Mouse (Mus musculus): Measurements from ENCODE around the gene Frmd4b. TPM values are rescaled to one million over a fixed set of nuclear protein-coding genes. Genes with fewer than 3 reads are reported as not detected.
"Not testable (repeated sequence)": the region's sequence is repeated elsewhere in the genome, so short reads cannot be mapped to it uniquely, and the experiment has no call there.

Frmd4b gene
- polyA plus RNA-seq, 1 experiment, result 4.8 TPM

DNA sequence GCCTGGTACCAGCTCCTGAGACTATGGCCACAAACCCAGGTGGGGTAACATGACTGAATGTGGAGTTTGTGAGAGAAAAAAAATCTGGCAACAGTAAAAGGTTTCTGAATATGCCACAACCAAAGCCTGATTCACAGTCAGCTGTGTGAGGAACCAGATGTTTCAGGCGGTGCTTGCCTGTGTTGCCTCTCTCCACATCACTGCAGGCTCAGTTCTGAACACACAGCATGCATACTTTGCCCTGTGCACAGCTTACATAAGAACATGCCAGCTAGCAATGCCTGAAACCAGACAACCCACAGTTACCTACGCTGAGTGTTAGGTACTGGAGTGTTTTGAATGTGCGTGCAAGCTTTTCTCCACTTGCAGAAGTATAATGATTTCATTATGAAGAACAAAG lies 224.4 kb downstream of the Frmd4b start:
- no peaks in the 10 kb centered on the region for H3K27me3 ChIP-seq (ENCODE audit: control insufficient read depth, insufficient read depth, low read length)
- TF ChIP-seq CTCF (IDR thresholded peaks at IDR 0.05; ENCODE audit: extremely low read depth, insufficient read length, insufficient replicate concordance, low read depth, low read length) (no peak), POLR2A (IDR thresholded peaks at IDR 0.05; ENCODE audit: low read depth, low read length) (no peak)
- no peak overlapping the region for H3K27ac ChIP-seq (ENCODE audit: insufficient read depth, low read depth, low read length)
- H3K4me3 ChIP-seq (ENCODE audit: low read depth, low read length), result no peak overlapping the region
- peaks cover 10% of the 10 kb centered on the region; the same call in 1 of the 2 replicates for H3K4me1 ChIP-seq (ENCODE audit: control insufficient read depth, insufficient read depth, insufficient read length, low read length)
- H3K36me3 ChIP-seq (ENCODE audit: control insufficient read depth, insufficient read depth, low read length), result no peaks in the 10 kb centered on the region
- 94% methylated on average over 3 of the region's 3 CpGs for WGBS

DNA sequence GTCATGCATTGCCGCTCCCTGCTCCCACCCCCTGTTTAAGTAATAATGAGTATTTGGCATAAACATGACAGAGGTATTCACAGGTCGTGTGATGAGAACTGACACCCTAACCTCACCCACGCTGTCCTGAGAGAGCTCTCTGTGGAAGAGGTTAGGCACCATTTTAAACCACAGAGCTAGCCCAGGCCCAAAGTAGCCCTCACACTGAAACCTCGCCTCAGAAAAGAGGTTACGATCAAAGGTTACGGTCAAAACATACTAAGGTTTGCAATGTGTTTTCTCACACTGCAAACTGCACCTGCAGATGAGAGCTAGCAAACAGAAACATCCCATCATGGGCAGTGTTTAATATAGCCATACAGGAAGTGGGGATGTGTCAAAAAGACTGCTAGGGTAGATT lies 230.0 kb downstream of the Frmd4b start:
- 85% methylated on average over 6 of the region's 6 CpGs for WGBS
- no peaks in the 10 kb centered on the region for H3K36me3 ChIP-seq (ENCODE audit: control insufficient read depth, insufficient read depth, low read length)
- TF ChIP-seq CTCF (IDR thresholded peaks at IDR 0.05; ENCODE audit: extremely low read depth, insufficient read length, insufficient replicate concordance, low read depth, low read length) (no peak), POLR2A (IDR thresholded peaks at IDR 0.05; ENCODE audit: low read depth, low read length) (no peak)
- no peak overlapping the region for H3K4me3 ChIP-seq (ENCODE audit: low read depth, low read length)
- no peaks in the 10 kb centered on the region; the same call in 1 of the 2 replicates for H3K4me1 ChIP-seq (ENCODE audit: control insufficient read depth, insufficient read depth, insufficient read length, low read length)
- H3K27me3 ChIP-seq (ENCODE audit: control insufficient read depth, insufficient read depth, low read length), result no peaks in the 10 kb centered on the region
- no peak overlapping the region for H3K27ac ChIP-seq (ENCODE audit: insufficient read depth, low read depth, low read length)

DNA sequence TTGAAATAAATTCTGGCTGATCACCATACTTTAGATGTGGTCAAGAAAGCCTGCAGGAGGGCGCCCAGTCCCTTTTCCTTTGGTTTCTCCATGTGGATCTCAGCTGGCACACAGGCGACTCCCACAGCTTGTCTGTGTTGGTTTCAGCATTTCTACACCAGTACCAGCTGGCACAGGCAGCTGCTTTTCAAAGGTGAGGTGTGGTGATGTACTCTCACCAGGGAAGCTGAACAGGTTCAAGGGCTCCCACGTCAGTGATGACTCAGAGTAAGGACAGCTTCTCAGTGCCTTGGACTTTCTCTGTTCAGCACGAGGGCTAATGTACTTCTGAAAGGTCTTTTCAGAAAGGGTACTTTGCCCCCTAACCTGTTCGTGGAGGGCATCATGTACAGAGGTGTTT lies 232.4 kb downstream of the Frmd4b start:
- H3K27me3 ChIP-seq (ENCODE audit: control insufficient read depth, insufficient read depth, low read length), result no peaks in the 10 kb centered on the region
- H3K4me1 ChIP-seq (ENCODE audit: control insufficient read depth, insufficient read depth, insufficient read length, low read length), result no peaks in the 10 kb centered on the region; the same call in 1 of the 2 replicates
- TF ChIP-seq POLR2A (IDR thresholded peaks at IDR 0.05; ENCODE audit: low read depth, low read length), result no peak
- no peak for TF ChIP-seq CTCF (IDR thresholded peaks at IDR 0.05; ENCODE audit: extremely low read depth, insufficient read length, insufficient replicate concordance, low read depth, low read length)
- no peak overlapping the region for H3K27ac ChIP-seq (ENCODE audit: insufficient read depth, low read depth, low read length)
- no peaks in the 10 kb centered on the region for H3K36me3 ChIP-seq (ENCODE audit: control insufficient read depth, insufficient read depth, low read length)
- no peak overlapping the region for H3K4me3 ChIP-seq (ENCODE audit: low read depth, low read length)
- 46% methylated on average over 5 of the region's 5 CpGs for WGBS

DNA sequence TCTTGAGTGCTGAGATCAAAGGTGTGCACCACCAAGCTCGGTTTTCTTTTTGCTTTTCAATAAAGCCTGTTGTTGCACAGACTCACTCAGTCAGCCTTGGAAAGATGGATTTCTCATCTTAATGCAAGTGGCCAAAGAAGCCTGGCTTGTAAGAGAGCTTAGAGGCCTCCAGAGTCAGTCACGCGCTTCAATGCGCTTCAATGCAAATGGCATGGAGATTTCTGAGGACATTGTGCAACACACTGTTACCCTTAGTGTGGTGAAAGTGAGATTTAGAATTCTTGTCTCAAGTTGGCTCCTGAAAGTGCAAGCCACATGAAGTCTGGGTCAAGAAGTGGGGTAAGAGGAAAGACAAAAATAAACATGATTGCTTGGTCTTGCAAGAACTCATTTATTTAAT lies 236.1 kb downstream of the Frmd4b start:
- no peak for TF ChIP-seq POLR2A (IDR thresholded peaks at IDR 0.05; ENCODE audit: low read depth, low read length)
- H3K4me1 ChIP-seq (ENCODE audit: control insufficient read depth, insufficient read depth, insufficient read length, low read length), result no peaks in the 10 kb centered on the region
- no peak overlapping the region for H3K4me3 ChIP-seq (ENCODE audit: low read depth, low read length)
- whole genome bisulfite sequencing, result 87% methylated on average over 4 of the region's 4 CpGs
- H3K27ac ChIP-seq (ENCODE audit: insufficient read depth, low read depth, low read length), result no peak overlapping the region
- H3K27me3 ChIP-seq (ENCODE audit: control insufficient read depth, insufficient read depth, low read length), result no peaks in the 10 kb centered on the region
- no peaks in the 10 kb centered on the region for H3K36me3 ChIP-seq (ENCODE audit: control insufficient read depth, insufficient read depth, low read length)

DNA sequence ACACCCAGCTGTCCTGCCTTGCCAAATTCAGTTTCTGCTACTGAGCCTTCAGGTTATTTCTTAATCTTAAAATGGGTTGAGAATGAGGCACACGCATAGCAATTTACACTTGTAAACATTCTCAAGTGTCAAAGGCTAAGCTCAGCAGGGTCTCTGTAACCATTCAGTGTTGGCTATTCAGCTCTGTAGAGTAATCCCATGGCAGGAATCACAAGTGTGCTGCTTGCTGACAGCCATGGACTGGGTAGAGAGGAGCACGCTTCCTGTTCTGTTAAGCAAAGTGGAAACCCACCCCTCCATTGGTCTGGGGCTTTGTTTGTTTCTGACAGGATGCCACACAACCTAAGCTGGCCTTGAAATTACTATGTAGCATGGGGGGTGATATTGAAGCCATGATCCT lies 246.4 kb downstream of the Frmd4b start:
- Histone ChIP-seq H3K36me3 (ENCODE audit: control insufficient read depth, insufficient read depth, low read length) (no peaks in the 10 kb centered on the region), H3K27me3 (ENCODE audit: control insufficient read depth, insufficient read depth, low read length) (no peaks in the 10 kb centered on the region), H3K27ac (ENCODE audit: insufficient read depth, low read depth, low read length) (no peak overlapping the region), H3K4me3 (ENCODE audit: low read depth, low read length) (no peak overlapping the region), H3K4me1 (ENCODE audit: control insufficient read depth, insufficient read depth, insufficient read length, low read length) (0 out of 2 replicates have a peak, but pooled peaks cover 3% of the 10 kb centered on the region)
- TF ChIP-seq CTCF (IDR thresholded peaks at IDR 0.05; ENCODE audit: extremely low read depth, insufficient read length, insufficient replicate concordance, low read depth, low read length) (no peak), POLR2A (IDR thresholded peaks at IDR 0.05; ENCODE audit: low read depth, low read length) (no peak)
- 76% methylated on average over 2 of the region's 2 CpGs for WGBS

DNA sequence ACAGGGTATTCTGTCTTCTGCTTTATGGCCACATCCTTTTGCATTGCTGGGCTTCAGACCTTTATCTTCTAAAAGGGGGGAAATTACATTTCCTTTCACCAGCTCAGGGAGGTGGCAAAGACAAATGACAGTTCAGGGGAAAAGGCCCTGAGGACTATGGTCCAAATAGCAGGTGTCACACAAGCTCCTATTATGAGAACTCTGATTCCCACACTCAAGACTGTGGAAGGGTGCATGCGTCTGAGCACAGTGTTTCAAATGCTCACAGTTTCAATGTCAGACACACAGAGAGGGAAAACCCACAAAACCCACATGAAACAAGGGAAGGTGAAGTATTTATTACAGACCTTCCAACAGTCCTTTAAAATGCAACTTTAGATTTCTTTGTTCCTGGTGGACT lies 246.9 kb downstream of the Frmd4b start:
- Histone ChIP-seq H3K4me3 (ENCODE audit: low read depth, low read length) (no peak overlapping the region), H3K27me3 (ENCODE audit: control insufficient read depth, insufficient read depth, low read length) (no peaks in the 10 kb centered on the region), H3K4me1 (ENCODE audit: control insufficient read depth, insufficient read depth, insufficient read length, low read length) (0 out of 2 replicates have a peak, but pooled peaks cover 3% of the 10 kb centered on the region), H3K36me3 (ENCODE audit: control insufficient read depth, insufficient read depth, low read length) (no peaks in the 10 kb centered on the region), H3K27ac (ENCODE audit: insufficient read depth, low read depth, low read length) (no peak overlapping the region)
- no peak for TF ChIP-seq CTCF (IDR thresholded peaks at IDR 0.05; ENCODE audit: extremely low read depth, insufficient read length, insufficient replicate concordance, low read depth, low read length)
- no peak for TF ChIP-seq POLR2A (IDR thresholded peaks at IDR 0.05; ENCODE audit: low read depth, low read length)
- 87% methylated on average over 1 of the region's 1 CpGs for WGBS

DNA sequence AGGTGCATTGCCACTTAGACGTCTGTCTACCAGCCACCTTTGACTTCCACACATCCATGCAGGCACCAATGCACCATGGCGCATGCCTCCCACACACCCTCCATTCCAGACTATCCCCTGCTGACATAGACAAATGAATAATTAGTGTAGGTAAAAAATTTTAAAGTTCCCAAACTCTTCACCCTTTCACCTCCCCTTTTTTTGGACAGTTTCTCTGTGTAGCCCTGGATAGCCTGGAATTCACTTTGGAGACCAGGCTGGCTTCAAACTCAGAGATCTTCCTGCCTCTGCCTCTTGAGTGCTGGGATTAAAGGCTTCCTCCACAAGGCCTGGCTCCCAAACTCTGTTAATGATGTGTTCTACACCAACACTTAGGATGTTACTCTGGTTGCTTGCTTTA lies 253.5 kb downstream of the Frmd4b start:
- Histone ChIP-seq H3K4me1 (ENCODE audit: control insufficient read depth, insufficient read depth, insufficient read length, low read length) (0 out of 2 replicates have a peak, but pooled peaks cover 3% of the 10 kb centered on the region), H3K36me3 (ENCODE audit: control insufficient read depth, insufficient read depth, low read length) (no peaks in the 10 kb centered on the region), H3K4me3 (ENCODE audit: low read depth, low read length) (no peak overlapping the region), H3K27me3 (ENCODE audit: control insufficient read depth, insufficient read depth, low read length) (no peaks in the 10 kb centered on the region), H3K27ac (ENCODE audit: insufficient read depth, low read depth, low read length) (no peak overlapping the region)
- no peak for TF ChIP-seq POLR2A (IDR thresholded peaks at IDR 0.05; ENCODE audit: low read depth, low read length)
- TF ChIP-seq CTCF (IDR thresholded peaks at IDR 0.05; ENCODE audit: extremely low read depth, insufficient read length, insufficient replicate concordance, low read depth, low read length), result no peak
- 94% methylated on average over 2 of the region's 2 CpGs for WGBS

DNA sequence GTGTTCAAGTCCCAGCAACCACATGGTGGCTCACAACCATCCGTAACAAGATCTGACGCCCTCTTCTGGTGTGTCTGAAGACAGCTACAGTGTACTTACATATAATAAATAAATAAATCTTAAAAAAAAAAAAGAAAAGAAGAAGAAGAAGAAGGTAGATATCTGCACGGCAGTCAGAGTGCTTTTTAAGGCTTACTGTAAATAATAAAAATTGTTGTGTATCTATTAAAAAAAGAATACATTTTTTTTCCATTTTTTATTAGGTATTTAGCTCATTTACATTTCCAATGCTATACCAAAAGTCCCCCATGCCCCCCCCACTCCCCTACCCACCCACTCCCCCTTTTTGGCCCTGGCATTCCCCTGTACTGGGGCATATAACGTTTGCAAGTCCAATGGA lies 259.7 kb downstream of the Frmd4b start:
- WGBS, result 93% methylated on average over 4 of the region's 4 CpGs
- H3K27me3 ChIP-seq (ENCODE audit: control insufficient read depth, insufficient read depth, low read length); H3K4me3 ChIP-seq (ENCODE audit: low read depth, low read length); H3K27ac ChIP-seq (ENCODE audit: insufficient read depth, low read depth, low read length); H3K36me3 ChIP-seq (ENCODE audit: control insufficient read depth, insufficient read depth, low read length); H3K4me1 ChIP-seq (ENCODE audit: control insufficient read depth, insufficient read depth, insufficient read length, low read length): not testable (repeated sequence)

All from small intestine, adult 2 months (tissue).